Mouse (Mus musculus): Measurements from ENCODE around the gene Rhd.

DNA sequence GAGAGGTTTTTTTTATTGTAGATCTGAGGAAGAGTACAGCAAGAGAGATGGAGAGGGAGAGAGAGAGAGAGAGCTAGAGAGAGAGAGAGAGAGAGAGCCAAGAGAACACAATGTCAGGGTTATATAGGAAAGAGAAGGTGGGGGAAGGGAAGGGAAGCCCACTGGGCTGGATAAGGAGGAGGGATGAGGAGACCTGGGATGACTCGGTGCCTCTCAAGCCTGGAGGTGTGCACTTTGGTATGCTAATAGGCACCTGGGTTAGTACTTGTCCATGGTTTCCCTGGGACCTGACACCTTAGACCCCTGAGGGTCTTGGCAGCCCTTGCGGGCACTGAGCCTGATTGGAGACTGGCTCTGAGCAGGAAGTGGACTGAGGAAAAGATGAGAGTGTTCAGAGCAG, 7.6 kb downstream of the Rhd start:
- TF ChIP-seq CTCF (IDR thresholded peaks at IDR 0.05; ENCODE audit: low read depth) (no peak), EP300 (IDR thresholded peaks at IDR 0.05; ENCODE audit: low read depth) (no peak)
